ENCODE assay signal across 9 mouse cellular contexts in the genomic region with DNA sequence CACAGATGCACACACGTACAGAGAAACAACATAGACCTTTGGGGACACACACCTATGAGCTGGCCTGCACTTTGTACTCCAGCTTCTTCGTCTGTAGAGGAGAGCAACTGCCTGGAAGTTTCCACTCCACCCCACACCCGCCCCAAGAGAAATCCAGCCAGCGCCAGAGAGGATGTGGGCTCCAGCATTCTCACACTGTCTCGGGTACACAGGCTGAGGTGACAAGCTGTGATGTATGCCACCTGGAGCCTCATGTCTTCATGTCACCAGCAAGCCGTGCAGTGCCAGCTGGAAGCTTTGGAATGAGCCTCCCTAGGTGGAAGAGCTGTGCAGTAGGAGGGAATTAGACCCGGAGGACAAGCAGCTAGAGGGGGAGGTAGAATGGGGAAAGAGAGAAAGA.
DNase-seq lines count a peak whose midpoint lies in the region; ATAC-seq lines count a peak whose summit lies in the region.
"Had no signal": no experiment of that assay in that cellular context is flagged by ENCODE, and none has a peak within 500 bp of the region (broad histone marks: within the 10 kb centered on the region; RNA-seq: fewer than 3 reads in every experiment).

No protein-coding gene starts in this region.

- H3K9ac ChIP-seq in forebrain, embryonic 14.5 days (ENCODE audit: low read length): no peak overlapping the region
- H3K9ac ChIP-seq in intestine, embryonic 16.5 days (ENCODE audit: low read depth, low read length): no peak overlapping the region
- H3K9ac ChIP-seq in lung, embryonic 15.5 days: no peak overlapping the region
- H3K9ac ChIP-seq: liver, embryonic 14.5 days had no signal

- H3K4me1 ChIP-seq in heart, embryonic 10.5 days: 0 out of 2 replicates have a peak, but pooled peaks cover 4% of the 10 kb centered on the region
- peaks cover 27% of the 10 kb centered on the region for H3K4me1 ChIP-seq in forebrain, embryonic 14.5 days (ENCODE audit: control insufficient read depth, insufficient read depth, low read length)
- H3K4me1 ChIP-seq in intestine, embryonic 16.5 days (ENCODE audit: control insufficient read depth, insufficient read depth, low read length): no peaks in the 10 kb centered on the region
- peaks cover 37% of the 10 kb centered on the region for H3K4me1 ChIP-seq in lung, embryonic 15.5 days

- no peak overlapping the region for H3K4me3 ChIP-seq in heart, embryonic 10.5 days
- no peak overlapping the region for H3K4me3 ChIP-seq in forebrain, embryonic 14.5 days (ENCODE audit: low read depth, low read length)
- no peak overlapping the region for H3K4me3 ChIP-seq in intestine, embryonic 16.5 days (ENCODE audit: low read length)
- H3K4me3 ChIP-seq in lung, embryonic 15.5 days: no peak overlapping the region

- 43% methylated on average over 7 of the region's 7 CpGs for WGBS in heart, embryonic 10.5 days
- 40% methylated on average over 7 of the region's 7 CpGs for WGBS in forebrain, embryonic 14.5 days
- 48% methylated on average over 7 of the region's 7 CpGs for WGBS in intestine, embryonic 16.5 days
- WGBS in lung, embryonic 15.5 days: 39% methylated on average over 7 of the region's 7 CpGs

- H3K4me2 ChIP-seq in forebrain, embryonic 14.5 days (ENCODE audit: low read length): no peak overlapping the region
- H3K4me2 ChIP-seq in intestine, embryonic 16.5 days (ENCODE audit: low read depth, low read length): no peak overlapping the region
- no peak overlapping the region for H3K4me2 ChIP-seq in lung, embryonic 15.5 days

- no peak overlapping the region for H3K27ac ChIP-seq in heart, embryonic 10.5 days
- H3K27ac ChIP-seq in forebrain, embryonic 14.5 days (ENCODE audit: low read depth, low read length): no peak overlapping the region
- no peak overlapping the region for H3K27ac ChIP-seq in intestine, embryonic 16.5 days (ENCODE audit: low read length)
- no peak overlapping the region for H3K27ac ChIP-seq in lung, embryonic 15.5 days
- H3K27ac ChIP-seq: liver, embryonic 14.5 days had no signal

- H3K36me3 ChIP-seq in heart, embryonic 10.5 days: no peaks in the 10 kb centered on the region
- H3K36me3 ChIP-seq in forebrain, embryonic 14.5 days (ENCODE audit: control insufficient read depth, insufficient read depth, low read length): no peaks in the 10 kb centered on the region
- H3K36me3 ChIP-seq in intestine, embryonic 16.5 days (ENCODE audit: control insufficient read depth, insufficient read depth, low read length): no peaks in the 10 kb centered on the region
- no peaks in the 10 kb centered on the region for H3K36me3 ChIP-seq in lung, embryonic 15.5 days

- peak; percentile 43; the same call in 1 of the 2 replicates for ATAC-seq in forebrain, embryonic 14.5 days
- 0 out of 2 replicates have a peak, but pooled peaks have one; percentile 28 for ATAC-seq in intestine, embryonic 16.5 days
- peak; percentile 59 for ATAC-seq in lung, embryonic 15.5 days (ENCODE audit: borderline replicate concordance, extremely low read depth, low FRiP score, low TSS enrichment)

- H3K9me3 ChIP-seq in heart, embryonic 10.5 days: no peaks in the 10 kb centered on the region
- no peaks in the 10 kb centered on the region for H3K9me3 ChIP-seq in forebrain, embryonic 14.5 days (replicated peaks; ENCODE audit: control insufficient read depth, low read length)
- H3K9me3 ChIP-seq in intestine, embryonic 16.5 days (ENCODE audit: control insufficient read depth, low read length): no peaks in the 10 kb centered on the region
- H3K9me3 ChIP-seq in lung, embryonic 15.5 days: no peaks in the 10 kb centered on the region

- DNase-seq in heart, postnatal 4 days: peak; percentile 12
- DNase-seq in heart, embryonic 10.5 days (ENCODE audit: low spot score): no peak
- peak; percentile 67 for DNase-seq in forebrain, embryonic 14.5 days (ENCODE audit: low spot score)
- DNase-seq in ovary, postnatal 36 days (ENCODE audit: low spot score): no peak
- DNase-seq in gastrocnemius, adult 8-10 months (ENCODE audit: low spot score in 2 of 2): no peak
- DNase-seq in testis, postnatal 10 days (ENCODE audit: low spot score): no peak

- H3K27me3 ChIP-seq in heart, embryonic 10.5 days (ENCODE audit: insufficient read depth, poor library complexity, severe bottlenecking): peaks cover 11% of the 10 kb centered on the region
- no peaks in the 10 kb centered on the region for H3K27me3 ChIP-seq in forebrain, embryonic 14.5 days (replicated peaks; ENCODE audit: control insufficient read depth, insufficient read depth, low read length)
- H3K27me3 ChIP-seq in intestine, embryonic 16.5 days (replicated peaks; ENCODE audit: control insufficient read depth, insufficient read depth, low read length): no peaks in the 10 kb centered on the region
- H3K27me3 ChIP-seq in lung, embryonic 15.5 days: no peaks in the 10 kb centered on the region

Comparison
In these comparisons a context has a peak if more than half of its experiments do, and no peak if none do; other contexts are left out.
1. DNase-seq: peak in heart, postnatal 4 days (single experiment) and forebrain, embryonic 14.5 days (single experiment); none in heart, embryonic 10.5 days (single experiment), ovary, postnatal 36 days (single experiment), gastrocnemius, adult 8-10 months (0 of 2) and testis, postnatal 10 days (single experiment).
2. Peak in every context shown above with its lines, with median percentiles within 50 percentile points of each other: ATAC-seq.